Mouse (Mus musculus): ENCODE results near the gene 1700018B08Rik.

Gene 1700018B08Rik

DNA sequence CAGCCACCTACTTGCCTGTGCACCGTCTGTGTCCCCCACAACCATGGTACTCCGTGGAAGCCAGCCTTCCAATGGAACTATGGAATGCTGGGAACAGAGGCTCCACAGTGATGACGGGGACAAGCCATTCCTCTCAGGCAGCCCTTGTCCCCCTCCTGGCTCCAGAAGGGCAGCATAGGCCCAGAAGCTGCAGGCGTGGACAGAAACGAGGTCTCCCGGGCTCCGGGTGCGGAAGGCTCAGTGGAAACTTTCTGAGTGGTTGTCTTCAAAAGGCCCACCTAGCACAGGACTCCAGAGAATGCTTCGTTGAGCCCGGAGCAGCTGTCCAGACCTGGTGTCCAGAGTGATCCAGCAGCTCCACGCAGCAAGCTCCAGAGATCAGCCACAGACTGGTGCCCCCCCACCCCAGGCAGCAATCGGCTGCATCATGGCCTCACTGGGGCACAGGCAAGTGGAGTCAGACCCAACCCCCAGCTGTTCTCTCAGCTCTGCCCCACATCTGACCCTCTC is at the start of gene 1700018B08Rik:
TSS of gene 1700018B08Rik (minus strand) at position 45 of the 510 bp plus-strand sequence.
- in situ Hi-C loops (cut with MboI; ENCODE audit: low pct_unique_long_range_greater_than_20kb in 1 of 2, low sequenced_read_pairs in 2 of 2, unreplicated experiment in 1 of 2): loop anchor here (10.0 kb wide), 2 partner anchors 50 to 140 kb away; partner anchors contain the start of gene Map1lc3b (in 2 of the 2)

DNA sequence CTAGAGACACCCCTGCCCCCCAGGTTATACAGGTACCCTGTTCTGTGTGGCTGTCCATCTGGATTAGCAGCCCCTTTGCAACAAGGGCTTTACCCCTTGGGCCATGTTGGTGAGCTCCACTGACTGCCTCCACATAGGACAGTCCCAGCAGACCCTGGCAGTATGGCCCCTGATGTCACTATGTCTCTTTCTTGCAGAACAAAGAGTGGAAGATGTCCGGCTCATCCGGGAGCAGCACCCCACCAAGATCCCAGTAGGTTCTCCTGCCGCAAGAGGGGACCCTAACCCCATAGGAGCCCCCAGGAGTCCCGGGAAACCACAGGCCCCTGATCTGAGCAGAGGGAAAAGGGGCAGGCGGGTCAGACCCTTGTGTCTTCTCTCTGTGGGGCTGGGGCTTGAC is 49.2 kb upstream of the 1700018B08Rik start:
- in situ Hi-C loops (cut with MboI; ENCODE audit: low pct_unique_long_range_greater_than_20kb in 1 of 2, low sequenced_read_pairs in 2 of 2, unreplicated experiment in 1 of 2): loop anchor here (10.0 to 25.0 kb wide), 2 partner anchors 48 to 344 kb away; partner anchors contain the start of genes 1700018B08Rik (in 2 of the 2), Banp (in 1 of the 2) and Car5a (in 1 of the 2)

DNA sequence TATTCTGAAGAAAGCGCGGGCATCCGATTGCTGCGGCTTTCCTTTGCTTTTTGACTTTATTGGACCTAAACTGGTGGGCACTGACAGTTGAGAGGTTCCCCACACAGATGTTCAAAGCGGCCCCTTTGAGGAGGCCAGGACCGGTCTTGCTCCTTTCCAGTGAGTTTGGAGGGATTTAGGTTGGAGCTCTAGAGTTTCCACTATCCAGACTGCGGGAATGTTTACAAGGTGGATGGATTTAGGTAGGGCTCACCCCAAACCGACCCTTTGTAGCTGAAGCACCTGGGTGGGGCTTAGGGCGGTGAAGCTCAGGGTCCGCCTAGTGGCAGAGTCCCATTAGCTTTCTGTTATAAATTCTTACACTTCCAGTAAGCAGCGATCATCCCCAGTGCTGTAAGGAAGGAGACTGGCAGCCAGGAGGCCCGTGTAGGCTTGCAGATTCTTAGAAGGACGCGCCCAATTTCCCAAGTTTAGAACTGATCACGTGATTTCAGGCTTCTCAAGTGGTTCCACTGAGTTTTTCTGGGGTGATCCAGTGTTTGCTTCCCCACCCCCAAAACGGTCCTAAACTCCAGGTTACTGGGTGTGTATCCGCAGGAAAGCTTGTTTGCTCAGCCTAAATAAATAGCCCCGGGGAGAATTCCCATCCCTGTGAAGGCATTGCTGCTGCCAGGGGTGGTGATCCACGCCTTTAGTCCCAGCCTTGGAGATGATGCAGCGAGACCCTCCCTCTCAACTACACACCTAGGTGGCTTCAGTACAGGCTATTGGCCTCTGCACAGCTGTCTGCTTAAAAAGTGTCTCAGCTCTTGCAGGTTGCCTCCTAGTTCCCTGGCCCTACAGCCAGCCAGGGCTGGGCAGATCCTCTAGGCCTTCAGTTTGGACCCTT is 47.3 kb upstream of the 1700018B08Rik start:
- in situ Hi-C loops (cut with MboI; ENCODE audit: low pct_unique_long_range_greater_than_20kb in 1 of 2, low sequenced_read_pairs in 2 of 2, unreplicated experiment in 1 of 2): loop anchor here (10.0 to 25.0 kb wide), 2 partner anchors 47 to 346 kb away; partner anchors contain the start of genes 1700018B08Rik (in 2 of the 2), Banp (in 1 of the 2) and Car5a (in 1 of the 2)

- in situ Hi-C loops (cut with MboI; ENCODE audit: low pct_unique_long_range_greater_than_20kb in 1 of 2, low sequenced_read_pairs in 2 of 2, unreplicated experiment in 1 of 2): loop anchor here (10.0 to 25.0 kb wide), 2 partner anchors 46 to 347 kb away; partner anchors contain the start of genes 1700018B08Rik (in 2 of the 2), Banp (in 1 of the 2) and Car5a (in 1 of the 2)
Observed at GRCm38 (mm10) chr8:121590203-121591177, 46.4 kb upstream of the 1700018B08Rik start, which contains the start of gene Map1lc3b. Map1lc3b (plus strand) TSS chr8:121590361.

DNA sequence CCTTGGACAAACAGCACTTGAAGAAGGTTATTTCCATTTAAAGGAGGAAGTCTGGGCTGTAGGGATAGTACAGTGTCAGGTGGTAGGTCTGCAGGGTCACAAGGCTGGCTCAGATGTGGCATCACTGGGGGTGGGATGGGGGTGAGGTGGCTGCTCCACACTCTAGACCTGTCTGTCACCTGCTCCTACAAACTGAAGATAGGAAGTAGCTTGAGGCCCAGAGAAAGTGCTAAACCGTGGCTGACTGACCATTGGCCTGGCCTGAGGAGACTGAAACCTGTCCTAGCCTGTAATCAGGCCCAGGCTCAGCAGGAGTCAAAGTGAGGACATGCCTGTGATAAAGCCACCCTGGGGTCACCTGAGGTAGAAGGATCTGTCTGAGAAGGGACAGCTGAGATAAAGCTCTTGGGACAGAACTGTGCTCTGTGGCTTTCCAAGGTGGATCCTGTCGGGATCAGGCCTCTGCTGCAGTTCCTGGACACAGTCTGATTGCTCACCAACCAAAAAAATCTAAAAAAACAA is 45.1 kb upstream of the 1700018B08Rik start:
- in situ Hi-C loops (cut with MboI; ENCODE audit: low pct_unique_long_range_greater_than_20kb in 1 of 2, low sequenced_read_pairs in 2 of 2, unreplicated experiment in 1 of 2): loop anchor here in 1 of 2 experiments (25.0 kb wide), 1 partner anchor 348 kb away; the partner anchor contains the start of genes Banp and Car5a

GRCm38 (mm10) chr8:121588750-121589149 is 44.6 kb upstream of the 1700018B08Rik start:
- in situ Hi-C loops (cut with MboI; ENCODE audit: low pct_unique_long_range_greater_than_20kb in 1 of 2, low sequenced_read_pairs in 2 of 2, unreplicated experiment in 1 of 2): loop anchor here in 1 of 2 experiments (25.0 kb wide), 1 partner anchor 349 kb away; the partner anchor contains the start of genes Banp and Car5a

DNA sequence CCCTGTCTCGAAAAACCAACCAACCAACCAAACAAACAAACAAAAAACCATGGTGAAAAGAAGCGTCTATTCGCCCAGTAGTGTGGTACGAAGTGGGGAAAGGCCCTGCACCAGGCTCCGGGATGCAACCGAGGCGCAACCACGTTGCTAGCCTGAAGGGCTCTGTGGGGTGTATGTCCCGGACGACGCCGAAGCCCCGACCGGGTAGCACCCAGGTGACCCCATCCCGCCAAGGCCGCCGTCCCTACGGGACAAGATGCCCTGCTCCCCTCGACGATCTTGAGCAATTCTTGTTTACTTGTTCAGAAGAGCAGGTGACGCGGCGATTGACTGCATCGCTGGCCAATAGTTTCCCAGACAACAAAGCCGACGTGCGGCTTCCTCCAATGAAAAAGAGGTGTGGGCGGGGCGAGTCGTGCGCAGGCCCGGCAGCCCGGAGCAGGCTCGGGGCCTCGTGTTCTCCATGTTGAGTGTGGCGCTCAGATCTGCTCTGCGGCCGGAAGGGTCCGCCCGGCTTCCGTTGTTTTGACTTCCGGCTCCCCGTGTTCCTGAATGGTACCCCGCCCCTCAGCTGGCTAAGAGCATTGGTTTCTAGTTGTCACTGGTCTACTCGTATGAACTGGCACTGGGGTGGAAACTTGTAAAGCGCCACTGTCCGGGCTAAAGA is 41.2 kb upstream of the 1700018B08Rik start:
- in situ Hi-C loops (cut with MboI; ENCODE audit: low pct_unique_long_range_greater_than_20kb in 1 of 2, low sequenced_read_pairs in 2 of 2, unreplicated experiment in 1 of 2): loop anchor here in 1 of 2 experiments (25.0 kb wide), 1 partner anchor 352 kb away; the partner anchor contains the start of genes Banp and Car5a

- in situ Hi-C loops (cut with MboI; ENCODE audit: low pct_unique_long_range_greater_than_20kb in 1 of 2, low sequenced_read_pairs in 2 of 2, unreplicated experiment in 1 of 2): loop anchor here in 1 of 2 experiments (25.0 kb wide), 1 partner anchor 353 kb away; the partner anchor contains the start of genes Banp and Car5a
Observed at GRCm38 (mm10) chr8:121584730-121585129, 40.6 kb upstream of the 1700018B08Rik start.

DNA sequence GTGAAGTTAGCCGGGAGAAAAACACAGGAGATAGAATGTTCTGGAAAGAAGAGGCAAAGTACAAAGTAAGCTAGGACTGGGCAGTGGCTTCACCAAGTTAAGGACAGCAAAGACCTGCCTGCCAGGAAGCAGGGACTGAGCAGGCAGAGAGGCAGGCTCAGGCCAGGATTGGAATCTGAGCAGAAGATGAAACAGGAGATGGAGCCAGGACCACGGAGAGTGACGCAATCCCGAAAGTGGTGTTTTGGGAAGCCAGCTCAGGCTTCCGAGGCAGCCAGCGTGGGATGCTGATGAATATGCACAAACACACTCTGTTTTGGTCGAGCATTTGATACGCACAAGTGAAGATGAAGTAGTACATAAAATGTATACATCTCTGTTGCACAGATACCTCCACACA is 39.5 kb upstream of the 1700018B08Rik start:
- in situ Hi-C loops (cut with MboI; ENCODE audit: low pct_unique_long_range_greater_than_20kb in 1 of 2, low sequenced_read_pairs in 2 of 2, unreplicated experiment in 1 of 2): loop anchor here in 1 of 2 experiments (25.0 kb wide), 1 partner anchor 354 kb away; the partner anchor contains the start of genes Banp and Car5a

GRCm38 (mm10) chr8:121580465-121580864 is 36.3 kb upstream of the 1700018B08Rik start:
- in situ Hi-C loops (cut with MboI; ENCODE audit: low pct_unique_long_range_greater_than_20kb in 1 of 2, low sequenced_read_pairs in 2 of 2, unreplicated experiment in 1 of 2): loop anchor here in 1 of 2 experiments (25.0 kb wide), 1 partner anchor 357 kb away; the partner anchor contains the start of genes Banp and Car5a

- in situ Hi-C loops (cut with MboI; ENCODE audit: low pct_unique_long_range_greater_than_20kb in 1 of 2, low sequenced_read_pairs in 2 of 2, unreplicated experiment in 1 of 2): loop anchor here in 1 of 2 experiments (25.0 kb wide), 1 partner anchor 358 kb away; the partner anchor contains the start of genes Banp and Car5a
Observed at GRCm38 (mm10) chr8:121578676-121579451, 34.7 kb upstream of the 1700018B08Rik start, which contains the start of gene Fbxo31. Fbxo31 (minus strand) TSS chr8:121578806.

DNA sequence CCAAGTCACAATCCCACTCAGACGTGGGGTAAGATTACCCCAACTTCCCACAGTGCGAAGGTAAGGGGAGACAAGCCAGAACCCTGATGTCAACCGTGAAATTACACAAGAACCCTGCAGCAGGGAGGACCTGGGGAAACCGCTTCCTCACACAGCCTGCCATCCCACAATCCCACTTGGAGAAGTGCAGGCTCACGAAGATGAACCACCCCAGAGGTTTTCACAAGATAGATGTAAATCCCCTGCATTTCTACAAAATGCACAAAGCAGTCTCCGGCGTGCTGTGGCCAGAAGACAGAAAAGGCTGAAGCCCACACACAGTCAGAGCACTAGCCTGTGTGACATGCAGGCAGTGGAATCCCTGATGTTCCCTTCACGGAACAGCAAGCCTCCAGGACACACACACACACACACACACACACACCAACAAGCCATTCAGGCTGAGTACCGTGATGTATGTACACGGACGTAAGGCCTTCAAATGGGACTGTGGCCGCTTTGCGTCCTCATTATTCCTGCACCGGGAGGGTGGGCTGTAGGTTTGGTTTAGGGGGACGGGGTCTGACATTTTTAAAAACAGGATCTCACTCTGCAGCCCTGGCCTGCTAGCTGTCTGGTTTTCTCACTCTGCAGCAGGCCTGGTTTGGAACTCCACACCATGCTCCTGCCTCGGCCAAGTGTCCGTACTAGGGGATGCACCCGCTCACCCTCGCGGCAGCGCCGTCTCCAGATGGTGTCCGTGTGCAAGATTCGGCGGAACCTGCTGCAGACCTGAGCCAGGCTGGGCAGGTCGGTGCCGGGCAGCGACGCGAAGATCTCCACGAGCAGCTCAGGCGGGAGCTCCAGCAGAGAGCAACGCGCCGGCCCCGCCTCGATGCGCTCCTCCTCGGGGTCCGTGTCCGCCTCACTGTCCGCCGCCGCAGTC is 33.9 kb upstream of the 1700018B08Rik start:
- in situ Hi-C loops (cut with MboI; ENCODE audit: low pct_unique_long_range_greater_than_20kb in 1 of 2, low sequenced_read_pairs in 2 of 2, unreplicated experiment in 1 of 2): loop anchor here in 1 of 2 experiments (25.0 kb wide), 1 partner anchor 359 kb away; the partner anchor contains the start of genes Banp and Car5a

GRCm38 (mm10) chr8:121575661-121576060 is 31.5 kb upstream of the 1700018B08Rik start:
- in situ Hi-C loops (cut with MboI; ENCODE audit: low pct_unique_long_range_greater_than_20kb in 1 of 2, low sequenced_read_pairs in 2 of 2, unreplicated experiment in 1 of 2): loop anchor here in 1 of 2 experiments (25.0 kb wide), 1 partner anchor 362 kb away; the partner anchor contains the start of genes Banp and Car5a

- in situ Hi-C loops (cut with MboI; ENCODE audit: low pct_unique_long_range_greater_than_20kb in 1 of 2, low sequenced_read_pairs in 2 of 2, unreplicated experiment in 1 of 2): no loop called here
Observed at GRCm38 (mm10) chr8:121573275-121573674, 29.2 kb upstream of the 1700018B08Rik start.

DNA sequence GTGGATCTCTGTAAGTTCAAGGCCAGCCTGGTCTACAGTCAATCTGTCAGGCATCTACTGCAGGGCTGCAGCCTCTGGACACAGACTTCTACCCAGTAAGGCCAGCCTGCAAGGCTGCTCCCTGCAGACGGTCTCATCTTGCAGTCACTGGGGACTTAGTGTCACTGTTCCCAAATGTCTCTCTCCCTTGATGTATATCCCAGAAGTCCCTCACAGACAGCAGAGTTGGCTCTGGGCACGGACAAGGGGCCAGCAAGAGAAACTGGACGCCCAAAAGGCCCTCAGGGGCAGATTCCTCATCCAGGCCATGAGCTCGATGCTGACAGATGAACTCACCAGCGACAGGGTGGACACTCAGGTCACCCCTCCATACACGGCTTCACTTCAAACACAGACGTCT is 28.0 kb upstream of the 1700018B08Rik start:
- in situ Hi-C loops (cut with MboI; ENCODE audit: low pct_unique_long_range_greater_than_20kb in 1 of 2, low sequenced_read_pairs in 2 of 2, unreplicated experiment in 1 of 2): no loop called here

All from mouse embryonic stem cell (cell line).